Mouse (Mus musculus) forebrain, embryonic 12.5 days (tissue): Measurements from ENCODE around the gene Fgf22. TPM values are rescaled to one million over a fixed set of nuclear protein-coding genes. Genes with fewer than 3 reads are reported as not detected.

Experiments used
- ATAC-seq: fragments of 200-750 bp; cut with Nextera tagmentation; 2 replicates; pipeline ENCODE4 v1.8.0; 2017; ENCODE audit warnings: moderate TSS enrichment; ENCODE audit not compliant: low FRiP score
- H3K27ac ChIP-seq: fragments of 300-500 bp; sonication (generic); 2 replicates; pipeline ENCODE4 v1.5.1; 2016; ENCODE audit warnings: mild to moderate bottlenecking
- H3K27me3 ChIP-seq: fragments of 300-500 bp; sonication (generic); 2 replicates; pipeline ENCODE4 v1.6.1; 2016; ENCODE audit warnings: mild to moderate bottlenecking
- H3K36me3 ChIP-seq: fragments of 300-500 bp; sonication (generic); replicated peaks from 2 replicates; pipeline ENCODE4 v1.6.1; 2016; ENCODE audit warnings: mild to moderate bottlenecking
- H3K4me1 ChIP-seq: fragments of 300-500 bp; sonication (generic); 2 replicates; pipeline ENCODE4 v1.6.1; 2016
- H3K4me2 ChIP-seq: fragments of 300-500 bp; sonication (generic); 2 replicates; pipeline ENCODE4 v1.6.1; 2016; ENCODE audit warnings: mild to moderate bottlenecking, moderate library complexity
- H3K4me3 ChIP-seq: fragments of 300-500 bp; sonication (generic); replicated peaks from 2 replicates; pipeline ENCODE4 v1.5.1; 2016; ENCODE audit warnings: mild to moderate bottlenecking
- H3K9ac ChIP-seq: fragments of 300-500 bp; sonication (generic); 2 replicates; pipeline ENCODE4 v1.6.1; 2016; ENCODE audit warnings: mild to moderate bottlenecking
- H3K9me3 ChIP-seq: fragments of 300-500 bp; sonication (generic); 2 replicates; pipeline ENCODE4 v1.6.1; 2016
- WGBS: fragments of 180-500 bp; shearing (Covaris S2); methylation state at CpG from one replicate; pipeline ENCODE4 v1.1.7; 2016; 5-methylcytosine and 5-hydroxymethylcytosine counted together
- polyA plus RNA-seq: library from polyadenylated mRNA; unstranded; fragments of >200 nt; fragmentation: Nextera tagmentation; extraction: Ambion mirVana; gene quantifications from 2 replicates; pipeline ENCODE4 v1.2.1, GENCODE M21; 2016

The Fgf22 gene
- polyA plus RNA-seq, 1 experiment from 2014 or later: 0.47 TPM

DNA sequence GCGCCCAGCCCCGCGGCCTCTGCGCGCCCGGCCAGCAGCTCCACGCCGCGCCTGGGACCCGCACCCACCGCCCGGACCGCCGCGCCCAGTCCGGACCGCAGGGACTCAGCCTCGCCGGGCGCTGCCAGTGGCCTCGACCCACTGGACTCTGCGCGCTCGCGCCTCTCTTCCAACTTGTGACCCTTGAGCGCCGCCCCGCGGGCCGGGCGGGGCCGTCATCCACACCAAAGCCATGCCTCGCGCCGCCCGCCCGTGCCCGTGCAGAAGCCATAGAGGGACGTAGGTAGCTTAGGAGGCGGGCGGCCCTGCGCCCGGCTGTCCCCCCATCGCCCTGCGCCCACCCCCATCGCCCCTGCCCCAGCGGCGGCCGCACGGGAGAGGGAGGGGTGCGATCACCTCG is 19.5 kb upstream of the Fgf22 start:
- peaks cover 7% of the 10 kb centered on the region; the same call in 1 of the 2 replicates for H3K4me1 ChIP-seq
- peaks cover 70% of the 10 kb centered on the region for H3K36me3 ChIP-seq
- peaks cover 28% of the 10 kb centered on the region for H3K9me3 ChIP-seq
- H3K27ac ChIP-seq: no peak overlapping the region
- H3K4me2 ChIP-seq: 0 out of 2 replicates have a peak overlapping the region, but pooled peaks have one; percentile 6
- no peak overlapping the region for H3K9ac ChIP-seq
- no peak overlapping the region for H3K4me3 ChIP-seq
- H3K27me3 ChIP-seq: peaks cover 19% of the 10 kb centered on the region
- 29% methylated on average over 48 of the region's 52 CpGs for WGBS
- ATAC-seq: no peak; the same call in 1 of the 2 replicates

DNA sequence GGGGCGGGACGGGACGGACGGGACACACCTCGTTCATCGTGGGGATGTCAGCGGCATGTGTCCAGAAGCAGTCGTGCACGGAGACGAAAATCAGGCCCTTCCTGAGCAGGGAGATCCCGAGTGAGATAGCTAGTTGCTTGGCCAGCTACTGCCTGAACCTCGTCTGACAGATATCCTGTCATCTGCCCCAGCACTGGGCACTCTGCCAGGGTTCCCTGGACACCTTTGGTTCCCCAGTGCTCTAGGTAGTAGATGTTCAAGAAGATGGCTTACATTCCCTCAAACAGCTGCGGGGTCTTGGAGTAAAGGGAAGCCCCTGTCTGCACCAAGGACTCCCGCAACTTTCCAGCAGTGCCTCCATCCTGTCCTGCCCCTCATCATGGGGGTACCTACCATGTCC is 18.2 kb upstream of the Fgf22 start:
- H3K4me1 ChIP-seq: peaks cover 7% of the 10 kb centered on the region; the same call in 1 of the 2 replicates
- no peak for ATAC-seq
- peaks cover 81% of the 10 kb centered on the region for H3K36me3 ChIP-seq
- no peak overlapping the region for H3K4me2 ChIP-seq
- H3K9ac ChIP-seq: no peak overlapping the region
- H3K4me3 ChIP-seq: no peak overlapping the region
- H3K9me3 ChIP-seq: peaks cover 25% of the 10 kb centered on the region
- no peak overlapping the region for H3K27ac ChIP-seq
- 94% methylated on average over 14 of the region's 14 CpGs for WGBS
- H3K27me3 ChIP-seq: peaks cover 19% of the 10 kb centered on the region

DNA sequence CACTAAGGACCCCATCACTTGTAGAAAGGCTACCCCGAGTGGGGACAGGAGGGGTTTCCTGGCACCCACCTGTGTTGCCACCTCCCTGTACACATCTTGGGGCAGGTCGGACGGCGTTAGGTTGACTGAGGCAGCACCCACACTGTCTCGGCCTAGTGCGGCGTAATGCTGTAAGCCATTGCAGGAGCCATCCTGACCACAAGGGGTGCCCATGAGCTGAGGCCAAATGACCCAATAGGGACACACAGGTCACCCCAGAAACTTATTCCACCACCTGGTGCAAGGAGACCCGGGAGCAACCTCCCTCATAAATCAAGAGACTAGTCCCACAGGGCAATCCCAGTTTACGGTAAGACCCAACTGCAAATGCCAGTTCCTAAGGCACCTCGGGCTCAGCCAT is 16.6 kb upstream of the Fgf22 start:
- H3K27ac ChIP-seq: no peak overlapping the region
- 89% methylated on average over 10 of the region's 10 CpGs for WGBS
- H3K4me2 ChIP-seq: no peak overlapping the region
- H3K9me3 ChIP-seq: peaks cover 25% of the 10 kb centered on the region
- H3K4me3 ChIP-seq: no peak overlapping the region
- H3K4me1 ChIP-seq: peaks cover 7% of the 10 kb centered on the region; the same call in 1 of the 2 replicates
- peaks cover 19% of the 10 kb centered on the region for H3K27me3 ChIP-seq
- ATAC-seq: no peak
- H3K36me3 ChIP-seq: peaks cover 94% of the 10 kb centered on the region
- H3K9ac ChIP-seq: no peak overlapping the region

DNA sequence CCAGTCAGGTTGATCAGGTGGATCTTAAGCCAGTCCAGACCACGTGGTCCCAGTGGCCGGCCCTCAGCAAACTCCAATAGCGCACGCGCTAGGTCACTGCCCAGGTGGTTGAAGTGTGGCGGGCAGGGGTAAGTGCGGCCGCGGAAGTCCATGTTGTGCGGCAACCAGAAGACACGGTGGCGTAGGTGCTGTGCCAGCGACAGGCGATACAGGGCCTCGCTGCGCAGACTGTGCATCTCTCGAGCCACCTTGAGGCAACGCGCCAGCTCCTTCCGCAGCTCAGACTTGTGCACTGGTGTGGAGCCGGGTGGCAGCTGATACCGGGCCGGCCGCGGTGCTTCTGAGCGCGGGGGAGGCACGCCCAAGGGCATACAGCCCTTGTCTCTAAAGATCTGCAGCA is 15.6 kb upstream of the Fgf22 start:
- no peak overlapping the region for H3K4me3 ChIP-seq
- WGBS: 98% methylated on average over 28 of the region's 28 CpGs
- peaks cover 25% of the 10 kb centered on the region for H3K9me3 ChIP-seq
- peaks cover 94% of the 10 kb centered on the region for H3K36me3 ChIP-seq
- no peak overlapping the region for H3K9ac ChIP-seq
- H3K27me3 ChIP-seq: peaks cover 19% of the 10 kb centered on the region
- H3K27ac ChIP-seq: no peak overlapping the region
- no peak for ATAC-seq
- H3K4me2 ChIP-seq: no peak overlapping the region
- peaks cover 7% of the 10 kb centered on the region; the same call in 1 of the 2 replicates for H3K4me1 ChIP-seq

DNA sequence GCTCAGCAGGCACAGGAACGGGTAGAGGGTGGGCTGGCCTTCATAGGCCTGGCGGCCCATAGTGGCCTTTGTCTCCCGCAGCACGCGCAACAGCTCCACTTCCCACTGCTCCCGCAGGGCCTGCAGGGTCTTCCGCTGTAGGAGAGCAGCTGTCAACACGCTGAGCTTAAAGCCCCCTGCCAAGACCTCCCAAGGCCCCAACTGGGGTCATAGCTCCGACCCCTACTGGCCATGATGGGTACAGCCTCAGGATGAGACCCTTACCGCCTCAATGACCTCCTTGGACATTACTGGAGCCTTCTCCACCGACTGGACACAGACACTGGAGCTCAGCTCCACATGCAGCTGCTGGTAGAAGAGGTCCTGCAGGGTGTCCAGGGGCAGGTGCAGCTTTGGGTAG is 14.0 kb upstream of the Fgf22 start:
- H3K4me1 ChIP-seq: peaks cover 5% of the 10 kb centered on the region
- H3K9me3 ChIP-seq: peaks cover 21% of the 10 kb centered on the region
- peaks cover 7% of the 10 kb centered on the region for H3K27me3 ChIP-seq
- H3K9ac ChIP-seq: no peak overlapping the region
- 0 out of 2 replicates have a peak overlapping the region, but pooled peaks have one; percentile 8 for H3K27ac ChIP-seq
- H3K4me3 ChIP-seq: no peak overlapping the region
- H3K4me2 ChIP-seq: no peak overlapping the region
- no peak for ATAC-seq
- peaks cover 80% of the 10 kb centered on the region for H3K36me3 ChIP-seq
- WGBS: 52% methylated on average over 11 of the region's 11 CpGs

DNA sequence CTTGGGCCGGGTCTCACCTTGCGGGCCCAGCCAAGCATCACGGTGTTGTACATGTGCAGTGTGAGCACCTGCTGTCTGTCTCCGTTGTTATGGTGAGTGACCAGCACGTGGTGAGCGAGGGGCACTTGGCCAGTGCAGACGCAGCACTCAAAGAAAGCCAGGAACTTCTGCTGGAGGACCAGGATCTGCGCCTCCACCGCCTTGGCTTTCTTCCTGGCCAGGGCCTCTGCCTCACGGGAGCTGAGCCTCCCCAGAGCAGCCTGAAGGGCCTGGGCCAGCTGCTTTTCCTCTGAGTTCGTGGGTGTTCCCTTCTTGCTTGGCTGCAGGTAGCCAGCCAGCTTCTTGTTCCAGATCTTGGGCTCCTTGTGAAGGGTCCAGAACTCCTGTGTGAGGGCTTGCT is 11.7 kb upstream of the Fgf22 start:
- no peaks in the 10 kb centered on the region for H3K27me3 ChIP-seq
- H3K4me1 ChIP-seq: peaks cover 10% of the 10 kb centered on the region
- no peak overlapping the region for H3K4me3 ChIP-seq
- H3K4me2 ChIP-seq: no peak overlapping the region
- no peak overlapping the region for H3K9ac ChIP-seq
- peaks cover 57% of the 10 kb centered on the region for H3K36me3 ChIP-seq
- H3K27ac ChIP-seq: no peak overlapping the region
- H3K9me3 ChIP-seq: peaks cover 21% of the 10 kb centered on the region
- 90% methylated on average over 11 of the region's 11 CpGs for WGBS
- no peak for ATAC-seq

DNA sequence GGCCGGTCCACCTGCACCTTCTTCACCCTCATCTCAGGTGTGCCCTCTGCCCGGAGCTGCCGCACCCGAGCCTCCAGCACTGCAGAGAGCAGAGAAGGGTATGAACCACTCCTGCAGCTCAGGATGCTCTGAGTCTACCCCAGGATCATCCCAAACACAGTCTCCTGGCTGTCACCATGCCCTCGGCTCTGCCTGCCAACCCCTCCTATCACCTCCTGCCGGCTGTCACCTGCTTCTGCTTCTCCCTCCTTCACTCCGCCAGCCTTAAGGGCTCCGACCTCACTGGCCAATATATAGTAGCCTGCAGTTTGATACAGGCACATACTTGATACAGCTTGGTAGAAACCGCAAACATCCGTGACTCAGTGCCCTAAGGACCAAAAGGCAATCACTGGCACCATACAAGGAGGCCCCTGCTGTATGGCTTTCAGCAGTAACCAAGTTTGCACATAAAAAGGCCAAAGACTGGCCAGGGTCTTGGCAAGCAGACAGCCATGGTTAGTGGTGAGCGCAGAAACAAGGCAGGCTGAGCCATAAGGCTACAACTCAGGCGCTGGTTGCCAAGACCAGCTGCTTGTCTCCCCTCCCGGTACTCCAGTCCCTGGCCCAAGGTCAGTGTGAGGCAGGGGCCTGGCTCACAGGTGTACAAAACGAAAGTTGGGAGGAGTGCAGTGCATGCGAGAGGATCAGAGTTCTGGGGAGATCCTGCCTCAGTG is 11.1 kb upstream of the Fgf22 start:
- no peak for ATAC-seq
- 92% methylated on average over 15 of the region's 15 CpGs for WGBS
- H3K36me3 ChIP-seq: peaks cover 51% of the 10 kb centered on the region
- peaks cover 16% of the 10 kb centered on the region for H3K9me3 ChIP-seq
- H3K9ac ChIP-seq: no peak overlapping the region; the same call in 1 of the 2 replicates
- no peak overlapping the region for H3K27ac ChIP-seq
- no peak overlapping the region for H3K4me2 ChIP-seq
- H3K27me3 ChIP-seq: no peaks in the 10 kb centered on the region
- peaks cover 10% of the 10 kb centered on the region for H3K4me1 ChIP-seq
- no peak overlapping the region for H3K4me3 ChIP-seq

DNA sequence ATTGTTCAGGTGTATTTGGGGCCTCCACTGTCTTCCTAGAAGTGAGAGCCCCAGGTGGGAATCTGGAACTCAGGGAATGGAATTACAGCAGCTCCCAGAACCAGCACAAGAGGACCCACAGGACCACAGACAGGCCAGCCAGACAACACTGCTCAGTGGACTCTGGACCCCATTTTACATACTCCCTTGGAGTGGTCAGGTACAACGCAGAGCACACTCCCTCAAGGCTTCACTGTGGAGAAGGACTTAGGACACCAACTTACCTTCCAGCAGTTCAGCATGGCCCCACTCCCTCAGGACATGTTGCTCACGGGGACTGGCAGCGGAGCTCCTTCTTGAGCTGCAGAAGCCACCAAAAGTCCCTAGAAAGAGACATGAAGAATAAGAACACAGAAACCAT is 9.5 kb upstream of the Fgf22 start:
- no peak overlapping the region for H3K27ac ChIP-seq
- 90% methylated on average over 3 of the region's 3 CpGs for WGBS
- H3K4me3 ChIP-seq: peak overlapping the region; percentile 63

DNA sequence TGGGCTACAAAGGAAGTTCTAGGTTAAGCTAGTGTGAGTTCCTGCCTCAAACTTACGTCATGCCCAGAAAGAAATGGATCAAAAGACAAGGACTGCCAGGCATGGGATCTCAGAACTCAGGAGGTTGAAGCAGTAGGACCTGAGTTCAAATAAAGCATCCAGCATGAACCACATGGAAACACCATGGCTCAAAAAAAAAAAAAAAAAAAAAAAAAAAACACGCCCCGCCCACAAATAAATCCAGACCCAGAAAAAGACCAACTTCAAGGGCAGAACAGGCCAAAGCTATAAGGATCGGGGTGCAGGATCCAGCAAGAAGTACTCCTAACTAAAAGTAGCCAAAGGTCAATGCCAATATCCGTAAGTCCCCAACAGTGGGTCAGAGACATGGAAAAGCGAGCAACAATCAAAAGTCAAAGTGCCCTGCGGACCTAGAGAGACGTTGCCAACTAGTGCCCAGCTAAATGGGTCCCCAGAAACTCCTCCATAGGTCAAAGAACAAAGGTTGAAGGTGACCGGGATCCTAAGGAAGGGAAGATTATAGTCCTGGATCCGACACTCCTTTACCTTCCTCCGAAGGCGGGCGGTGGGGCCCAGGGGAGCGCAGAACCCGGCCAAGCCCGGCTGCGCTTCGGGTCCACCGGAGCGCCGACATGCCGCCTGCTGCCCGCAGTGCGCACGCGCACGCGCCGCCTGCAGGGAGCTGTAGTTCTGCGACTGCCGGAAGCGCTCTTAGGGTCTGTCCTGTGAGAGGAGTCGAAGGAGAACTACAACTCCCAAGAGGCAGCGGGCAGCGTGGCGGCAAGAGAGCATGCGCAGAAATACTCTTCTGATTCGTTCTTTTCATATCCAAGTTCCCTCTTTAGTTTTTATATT is 8.7 kb upstream of the Fgf22 start, which contains the start of gene Polrmt:
TSS of gene Polrmt (minus strand) at position 684 of the 876 bp plus-strand sequence.
- peak; percentile 97 for ATAC-seq
- no peak within 1 kb of the TSS for H3K27ac ChIP-seq
- WGBS: 4% methylated on average over 38 of the region's 38 CpGs

More for the DNA sequence above, 9.5 kb upstream of the Fgf22 start:
- H3K9me3 ChIP-seq: 0 out of 2 replicates have a peak, but pooled peaks cover under 1% of the 10 kb centered on the region
- no peaks in the 10 kb centered on the region for H3K27me3 ChIP-seq
- H3K4me2 ChIP-seq: peak overlapping the region; percentile 69
- peaks cover 10% of the 10 kb centered on the region for H3K4me1 ChIP-seq
- H3K9ac ChIP-seq: no peak overlapping the region
- ATAC-seq: no peak
- peaks cover 35% of the 10 kb centered on the region for H3K36me3 ChIP-seq

DNA sequence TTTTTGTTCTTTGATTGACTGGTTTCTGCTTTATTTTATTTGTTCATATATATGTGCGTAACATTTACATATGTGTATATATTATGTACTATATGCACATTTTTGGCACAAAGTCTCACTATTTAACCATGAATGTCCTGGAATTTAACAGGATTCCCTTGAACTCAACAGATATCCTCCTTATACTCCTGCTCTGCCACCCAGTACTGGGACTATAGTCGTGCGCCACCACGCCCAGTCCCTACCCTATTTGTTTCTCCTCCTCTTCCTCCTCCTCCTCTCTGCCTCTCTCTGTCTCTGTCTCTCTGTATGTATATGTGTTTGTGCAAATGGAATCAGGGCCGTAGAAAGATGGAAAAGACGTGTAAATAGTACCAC is 8.1 kb upstream of the Fgf22 start:
- Histone ChIP-seq H3K4me2 (peak overlapping the region; percentile 53), H3K9ac (0 out of 2 replicates have a peak overlapping the region, but pooled peaks have one; percentile 29), H3K27ac (no peak overlapping the region), H3K9me3 (no peaks in the 10 kb centered on the region), H3K27me3 (0 out of 2 replicates have a peak, but pooled peaks cover 1% of the 10 kb centered on the region), H3K36me3 (peaks cover 21% of the 10 kb centered on the region), H3K4me1 (peaks cover 10% of the 10 kb centered on the region), H3K4me3 (peak overlapping the region; percentile 19; the same call in 1 of the 2 replicates)
- ATAC-seq: peak; percentile 67
- WGBS: 29% methylated on average over 6 of the region's 6 CpGs

More for the DNA sequence above, 8.7 kb upstream of the Fgf22 start, which contains the start of gene Polrmt:
- Histone ChIP-seq H3K27me3 (no peaks in the 10 kb centered on the region), H3K9me3 (no peaks in the 10 kb centered on the region), H3K4me3 (peak within 1 kb of the TSS; percentile 63), H3K36me3 (peaks cover 27% of the 10 kb centered on the region), H3K4me1 (peaks cover 10% of the 10 kb centered on the region), H3K4me2 (peak within 1 kb of the TSS; percentile 69), H3K9ac (peak within 1 kb of the TSS; percentile 65)

DNA sequence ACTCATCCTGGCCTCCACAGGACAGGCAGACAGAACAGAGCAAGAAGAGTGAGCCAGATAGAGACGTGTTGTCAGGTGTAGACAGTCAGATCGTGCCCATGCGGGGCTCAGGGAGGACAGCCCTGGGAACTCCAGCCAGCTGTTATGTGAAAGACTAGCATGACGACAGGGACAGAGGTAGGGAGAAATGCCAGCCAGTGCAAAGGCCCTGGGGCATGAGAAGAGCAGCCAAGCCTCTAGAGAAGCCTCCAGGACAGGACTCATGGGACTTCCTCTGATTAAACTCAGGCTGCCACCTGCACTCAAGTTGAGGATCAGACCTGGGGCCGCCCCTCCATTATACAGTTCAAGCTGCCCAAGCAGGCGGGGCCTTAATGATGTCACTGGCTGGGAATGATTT is 6.4 kb upstream of the Fgf22 start:
- H3K27ac ChIP-seq: no peak overlapping the region
- H3K36me3 ChIP-seq: peaks cover 6% of the 10 kb centered on the region
- no peak overlapping the region for H3K4me3 ChIP-seq
- H3K4me2 ChIP-seq: no peak overlapping the region
- no peak for ATAC-seq
- peaks cover 10% of the 10 kb centered on the region for H3K4me1 ChIP-seq
- 0 out of 2 replicates have a peak, but pooled peaks cover 7% of the 10 kb centered on the region for H3K27me3 ChIP-seq
- no peaks in the 10 kb centered on the region for H3K9me3 ChIP-seq
- H3K9ac ChIP-seq: no peak overlapping the region
- WGBS: 76% methylated on average over 6 of the region's 6 CpGs

DNA sequence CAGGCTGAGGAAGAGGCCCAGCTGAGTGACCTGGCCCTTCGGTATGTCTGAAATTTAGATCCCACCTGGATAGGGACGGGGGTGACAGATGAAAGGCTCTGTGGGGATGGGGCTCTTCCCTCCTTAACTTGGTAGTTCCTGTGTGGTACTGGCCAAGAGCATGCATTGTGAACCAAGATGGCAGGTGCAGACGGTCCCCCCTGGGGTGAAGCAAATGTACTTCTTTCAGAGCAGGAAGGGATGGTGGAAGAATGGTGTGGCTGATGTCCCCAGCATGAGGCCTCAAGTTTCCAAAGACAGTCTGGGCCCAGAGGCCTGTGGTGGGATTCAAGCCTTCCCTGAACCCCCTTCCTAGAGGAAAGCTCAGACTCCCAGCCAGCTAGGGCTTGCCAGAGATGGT is 978 bp downstream of the Fgf22 start:
- Histone ChIP-seq H3K9ac (no peak overlapping the region), H3K4me3 (no peak overlapping the region), H3K27ac (no peak overlapping the region), H3K27me3 (0 out of 2 replicates have a peak, but pooled peaks cover 10% of the 10 kb centered on the region), H3K4me2 (no peak overlapping the region), H3K9me3 (no peaks in the 10 kb centered on the region), H3K36me3 (peaks cover 50% of the 10 kb centered on the region), H3K4me1 (peaks cover 12% of the 10 kb centered on the region)
- 81% methylated on average over 3 of the region's 3 CpGs for WGBS
- ATAC-seq: no peak
